Mouse (Mus musculus): Measurements from ENCODE around the gene Cyp11a1. TPM values are rescaled to one million over a fixed set of nuclear protein-coding genes. Genes with fewer than 3 reads are reported as not detected.
A peak's percentile ranks its signal among the peaks of the same experiment; 100 is the strongest.

Cyp11a1 gene
- polyA plus RNA-seq, 1 experiment from 2014 or later = 1.6 TPM

DNA sequence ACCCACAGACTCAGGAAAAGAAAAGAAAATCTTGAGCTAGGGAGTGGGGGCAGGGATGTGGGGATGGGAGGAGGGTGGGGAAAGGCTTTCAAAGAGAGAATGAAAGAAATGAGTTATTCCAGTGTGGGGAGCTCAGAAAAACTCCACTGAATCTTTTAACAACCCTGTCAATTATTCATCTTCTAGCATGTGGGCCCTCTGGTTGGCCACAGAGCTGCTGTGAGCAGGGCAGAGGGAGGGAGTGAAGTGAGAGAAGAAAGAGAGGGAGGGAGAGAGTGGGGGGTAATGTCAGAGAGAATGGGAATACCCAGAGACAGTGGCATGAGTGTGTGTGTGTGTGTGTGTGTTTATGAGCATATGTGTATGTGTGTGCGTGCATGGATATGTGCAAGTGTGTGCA lies 47.8 kb downstream of the Cyp11a1 start:
- Histone ChIP-seq H3K27me3 (ENCODE audit: control insufficient read depth, insufficient read depth, low read depth, low read length) (no peaks in the 10 kb centered on the region), H3K9me3 (replicated peaks; ENCODE audit: control insufficient read depth, low read length, poor library complexity, severe bottlenecking) (no peaks in the 10 kb centered on the region), H3K4me3 (ENCODE audit: low read depth, low read length) (no peak overlapping the region), H3K36me3 (ENCODE audit: control insufficient read depth, insufficient read depth, low read length) (no peaks in the 10 kb centered on the region), H3K9ac (ENCODE audit: low read depth, low read length) (no peak overlapping the region), H3K4me2 (ENCODE audit: low read length) (no peak overlapping the region), H3K27ac (ENCODE audit: low read length) (no peak overlapping the region), H3K4me1 (ENCODE audit: control insufficient read depth, insufficient read depth, low read length) (peaks cover 19% of the 10 kb centered on the region)
- ATAC-seq = peak; percentile 20; the same call in 1 of the 2 replicates
- WGBS = 96% methylated on average over 1 of the region's 1 CpGs

- H3K4me3 ChIP-seq (ENCODE audit: low read depth, low read length) = no peak overlapping the region
- H3K9ac ChIP-seq (ENCODE audit: low read depth, low read length) = no peak overlapping the region
- ATAC-seq = no peak; the same call in 1 of the 2 replicates
- peak overlapping the region; percentile 25; the same call in 1 of the 2 replicates for H3K27ac ChIP-seq (ENCODE audit: low read length)
- H3K4me1 ChIP-seq (ENCODE audit: control insufficient read depth, insufficient read depth, low read length) = peaks cover 22% of the 10 kb centered on the region
- H3K4me2 ChIP-seq (ENCODE audit: low read length) = no peak overlapping the region
- no peaks in the 10 kb centered on the region for H3K9me3 ChIP-seq (replicated peaks; ENCODE audit: control insufficient read depth, low read length, poor library complexity, severe bottlenecking)
- H3K36me3 ChIP-seq (ENCODE audit: control insufficient read depth, insufficient read depth, low read length) = no peaks in the 10 kb centered on the region
- H3K27me3 ChIP-seq (ENCODE audit: control insufficient read depth, insufficient read depth, low read depth, low read length) = no peaks in the 10 kb centered on the region
- WGBS = 60% methylated on average over 5 of the region's 5 CpGs
These were observed 49.5 kb downstream of the Cyp11a1 start for GRCm38 (mm10) chr9:58055666-58056065.

- H3K4me3 ChIP-seq (ENCODE audit: low read depth, low read length) = no peak overlapping the region
- no peak for ATAC-seq
- no peak overlapping the region for H3K4me2 ChIP-seq (ENCODE audit: low read length)
- peak overlapping the region; percentile 51; the same call in 1 of the 2 replicates for H3K27ac ChIP-seq (ENCODE audit: low read length)
- H3K27me3 ChIP-seq (ENCODE audit: control insufficient read depth, insufficient read depth, low read depth, low read length) = no peaks in the 10 kb centered on the region
- H3K36me3 ChIP-seq (ENCODE audit: control insufficient read depth, insufficient read depth, low read length) = no peaks in the 10 kb centered on the region
- H3K9ac ChIP-seq (ENCODE audit: low read depth, low read length) = no peak overlapping the region
- peaks cover 35% of the 10 kb centered on the region for H3K4me1 ChIP-seq (ENCODE audit: control insufficient read depth, insufficient read depth, low read length)
- no peaks in the 10 kb centered on the region for H3K9me3 ChIP-seq (replicated peaks; ENCODE audit: control insufficient read depth, low read length, poor library complexity, severe bottlenecking)
- 45% methylated on average over 1 of the region's 1 CpGs for WGBS
These were observed 53.7 kb downstream of the Cyp11a1 start for GRCm38 (mm10) chr9:58059920-58060319.

GRCm38 (mm10) chr9:58060677-58061667 lies 54.8 kb downstream of the Cyp11a1 start:
- Histone ChIP-seq H3K27ac (ENCODE audit: low read length) (peak overlapping the region; percentile 51), H3K4me3 (ENCODE audit: low read depth, low read length) (no peak overlapping the region), H3K9ac (ENCODE audit: low read depth, low read length) (peak overlapping the region; percentile 18; the same call in 1 of the 2 replicates), H3K4me2 (ENCODE audit: low read length) (no peak overlapping the region), H3K9me3 (replicated peaks; ENCODE audit: control insufficient read depth, low read length, poor library complexity, severe bottlenecking) (no peaks in the 10 kb centered on the region), H3K4me1 (ENCODE audit: control insufficient read depth, insufficient read depth, low read length) (peaks cover 37% of the 10 kb centered on the region), H3K36me3 (ENCODE audit: control insufficient read depth, insufficient read depth, low read length) (no peaks in the 10 kb centered on the region), H3K27me3 (ENCODE audit: control insufficient read depth, insufficient read depth, low read depth, low read length) (no peaks in the 10 kb centered on the region)
- peak; percentile 57 for ATAC-seq
- 8% methylated on average over 23 of the region's 23 CpGs for WGBS

- peak within 1 kb of the TSS; percentile 85 for H3K27ac ChIP-seq (ENCODE audit: low read length)
- H3K27me3 ChIP-seq (ENCODE audit: control insufficient read depth, insufficient read depth, low read depth, low read length) = no peaks in the 10 kb centered on the region
- ATAC-seq = no peak
- no peaks in the 10 kb centered on the region for H3K36me3 ChIP-seq (ENCODE audit: control insufficient read depth, insufficient read depth, low read length)
- no peaks in the 10 kb centered on the region for H3K9me3 ChIP-seq (replicated peaks; ENCODE audit: control insufficient read depth, low read length, poor library complexity, severe bottlenecking)
- H3K4me2 ChIP-seq (ENCODE audit: low read length) = no peak within 1 kb of the TSS
- H3K9ac ChIP-seq (ENCODE audit: low read depth, low read length) = no peak within 1 kb of the TSS
- H3K4me3 ChIP-seq (ENCODE audit: low read depth, low read length) = no peak within 1 kb of the TSS
- WGBS = 25% methylated on average over 3 of the region's 3 CpGs
- peaks cover 47% of the 10 kb centered on the region for H3K4me1 ChIP-seq (ENCODE audit: control insufficient read depth, insufficient read depth, low read length)
These were observed 57.3 kb downstream of the Cyp11a1 start, which contains the start of gene Stra6 for GRCm38 (mm10) chr9:58063531-58063930. Stra6 (plus strand) TSS chr9:58063788.

GRCm38 (mm10) chr9:58065532-58065931 lies 59.3 kb downstream of the Cyp11a1 start:
- no peak overlapping the region for H3K4me3 ChIP-seq (ENCODE audit: low read depth, low read length)
- H3K36me3 ChIP-seq (ENCODE audit: control insufficient read depth, insufficient read depth, low read length) = no peaks in the 10 kb centered on the region
- H3K27me3 ChIP-seq (ENCODE audit: control insufficient read depth, insufficient read depth, low read depth, low read length) = no peaks in the 10 kb centered on the region
- H3K4me2 ChIP-seq (ENCODE audit: low read length) = no peak overlapping the region
- no peaks in the 10 kb centered on the region for H3K9me3 ChIP-seq (replicated peaks; ENCODE audit: control insufficient read depth, low read length, poor library complexity, severe bottlenecking)
- 10% methylated on average over 6 of the region's 6 CpGs for WGBS
- ATAC-seq = peak; percentile 46; the same call in 1 of the 2 replicates
- H3K4me1 ChIP-seq (ENCODE audit: control insufficient read depth, insufficient read depth, low read length) = peaks cover 37% of the 10 kb centered on the region
- no peak overlapping the region for H3K9ac ChIP-seq (ENCODE audit: low read depth, low read length)
- H3K27ac ChIP-seq (ENCODE audit: low read length) = peak overlapping the region; percentile 85

DNA sequence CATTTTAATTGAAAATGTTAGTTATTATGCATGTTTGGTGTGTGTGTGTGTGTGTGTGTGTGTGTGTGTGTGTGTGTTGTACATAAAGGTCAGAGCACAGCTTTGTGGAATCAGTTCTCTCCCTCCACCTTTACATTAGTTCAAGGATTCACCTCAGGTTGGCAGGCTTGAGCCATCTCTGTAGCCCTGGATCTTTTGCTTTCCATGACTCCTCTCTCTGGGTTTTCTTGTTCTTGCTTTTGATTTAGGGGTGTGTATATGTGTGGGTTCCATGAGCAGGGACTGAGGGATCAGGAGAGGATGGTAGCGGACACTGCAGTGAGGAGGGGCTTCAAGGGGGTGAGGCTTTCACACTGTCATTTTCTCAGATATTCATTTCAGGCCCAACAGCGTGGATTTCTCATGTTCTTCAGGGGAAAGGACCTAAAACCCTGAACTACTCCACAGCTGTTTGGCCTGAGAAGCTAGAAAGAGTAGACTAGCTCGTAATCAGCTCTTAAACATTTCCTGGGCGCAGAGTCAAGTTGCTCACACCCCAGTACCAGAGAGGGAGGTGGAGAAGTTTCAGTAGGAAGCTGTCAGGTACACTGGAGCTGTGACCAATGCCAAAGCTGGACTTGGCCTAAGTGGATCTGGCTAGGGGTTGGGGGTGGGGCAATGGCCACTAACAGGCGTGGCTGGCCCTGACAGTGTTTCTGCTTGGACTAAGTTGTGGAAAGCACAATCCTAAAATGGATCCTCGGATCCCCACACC lies 59.9 kb downstream of the Cyp11a1 start:
- no peak overlapping the region for H3K4me3 ChIP-seq (ENCODE audit: low read depth, low read length)
- WGBS = 78% methylated on average over 6 of the region's 6 CpGs
- no peak overlapping the region for H3K4me2 ChIP-seq (ENCODE audit: low read length)
- H3K27ac ChIP-seq (ENCODE audit: low read length) = peak overlapping the region; percentile 85
- H3K36me3 ChIP-seq (ENCODE audit: control insufficient read depth, insufficient read depth, low read length) = no peaks in the 10 kb centered on the region
- H3K27me3 ChIP-seq (ENCODE audit: control insufficient read depth, insufficient read depth, low read depth, low read length) = no peaks in the 10 kb centered on the region
- H3K9ac ChIP-seq (ENCODE audit: low read depth, low read length) = no peak overlapping the region
- ATAC-seq = peak; percentile 41; the same call in 1 of the 2 replicates
- H3K9me3 ChIP-seq (replicated peaks; ENCODE audit: control insufficient read depth, low read length, poor library complexity, severe bottlenecking) = no peaks in the 10 kb centered on the region
- peaks cover 31% of the 10 kb centered on the region for H3K4me1 ChIP-seq (ENCODE audit: control insufficient read depth, insufficient read depth, low read length)

DNA sequence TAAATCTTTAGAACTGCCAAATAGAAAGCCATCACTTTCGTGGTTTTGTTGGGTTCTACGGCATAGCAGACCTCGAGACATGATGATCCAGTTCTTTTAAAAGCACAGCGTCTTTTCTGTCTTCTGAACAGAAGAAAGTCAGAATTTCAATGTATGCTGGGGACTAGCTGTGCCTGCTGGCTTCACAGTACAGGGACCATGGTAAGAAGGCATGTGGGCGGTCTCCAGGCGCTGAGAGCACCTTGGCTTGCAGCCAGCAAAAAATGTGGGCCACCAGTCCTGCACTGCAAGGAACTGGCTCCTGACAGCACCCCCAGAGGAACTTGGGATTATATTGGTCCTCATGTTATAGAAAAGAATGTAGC lies 60.5 kb downstream of the Cyp11a1 start:
- no peaks in the 10 kb centered on the region for H3K9me3 ChIP-seq (replicated peaks; ENCODE audit: control insufficient read depth, low read length, poor library complexity, severe bottlenecking)
- H3K4me2 ChIP-seq (ENCODE audit: low read length) = no peak overlapping the region
- no peaks in the 10 kb centered on the region for H3K27me3 ChIP-seq (ENCODE audit: control insufficient read depth, insufficient read depth, low read depth, low read length)
- H3K9ac ChIP-seq (ENCODE audit: low read depth, low read length) = no peak overlapping the region
- H3K27ac ChIP-seq (ENCODE audit: low read length) = peak overlapping the region; percentile 85; the same call in 1 of the 2 replicates
- H3K4me3 ChIP-seq (ENCODE audit: low read depth, low read length) = no peak overlapping the region
- H3K36me3 ChIP-seq (ENCODE audit: control insufficient read depth, insufficient read depth, low read length) = no peaks in the 10 kb centered on the region
- 74% methylated on average over 6 of the region's 6 CpGs for WGBS
- no peak for ATAC-seq
- peaks cover 29% of the 10 kb centered on the region for H3K4me1 ChIP-seq (ENCODE audit: control insufficient read depth, insufficient read depth, low read length)
